Mouse (Mus musculus) erythroblast, embryonic 14.5 days (primary cell): ENCODE measurements around the gene Slfn3. TPM values are rescaled to one million over a fixed set of nuclear protein-coding genes. Genes with fewer than 3 reads are reported as not detected.

ENCODE experiments used
- H3K27me3 ChIP-seq: 2 replicates; pipeline ENCODE4 v1.6.1; 2012; ENCODE audit warnings: inconsistent platforms; ENCODE audit not compliant: control insufficient read depth
- H3K36me3 ChIP-seq: 2 replicates; pipeline ENCODE4 v1.6.1; 2012; ENCODE audit warnings: mild to moderate bottlenecking, inconsistent platforms; ENCODE audit not compliant: control insufficient read depth
- H3K4me1 ChIP-seq: 2 replicates; pipeline ENCODE4 v1.6.1; 2012; ENCODE audit warnings: inconsistent platforms; ENCODE audit not compliant: control insufficient read depth
- H3K4me3 ChIP-seq: replicated peaks from 2 replicates; pipeline ENCODE3; 2012; ENCODE audit warnings: moderate library complexity, mild to moderate bottlenecking, inconsistent platforms
- H3K9me3 ChIP-seq: 2 replicates; pipeline ENCODE4 v1.6.1; 2012; ENCODE audit warnings: low read length, inconsistent platforms, mixed read lengths; ENCODE audit not compliant: control insufficient read depth
- GATA1 ChIP-seq: IDR thresholded peaks from 2 replicates; pipeline ENCODE4 v1.6.1; 2012; ENCODE audit warnings: low read length, inconsistent platforms, mixed read lengths
- TAL1 ChIP-seq: IDR thresholded peaks from 3 replicates; pipeline ENCODE4 v1.6.1; 2012; ENCODE audit warnings: low read length, inconsistent platforms, mixed read lengths
- polyA plus RNA-seq: library from polyadenylated mRNA; stranded (reverse); fragments of >175 nt; gene quantifications from 2 replicates; pipeline ENCODE4 v1.2.3, GENCODE M21; 2012

Gene Slfn3
- polyA plus RNA-seq, 1 experiment: not detected

DNA sequence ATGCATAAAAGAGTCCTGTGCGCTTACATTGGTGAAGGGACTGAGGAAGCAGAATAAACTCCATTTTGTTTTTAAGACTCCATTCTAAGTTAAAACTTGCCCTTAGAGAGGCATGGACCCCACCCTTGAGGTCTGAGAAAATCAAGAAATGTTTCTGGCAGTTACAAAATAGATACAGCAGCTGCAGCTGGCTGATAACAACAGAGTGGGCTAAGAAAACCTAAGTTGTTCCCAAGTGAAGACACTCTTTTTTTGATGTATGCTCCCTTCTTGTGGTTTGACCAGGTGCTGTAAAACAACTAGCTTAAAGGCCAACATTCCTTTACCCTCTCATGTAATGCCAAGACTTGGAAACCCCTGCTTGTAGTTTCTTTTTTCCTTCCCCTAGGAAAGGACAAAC is 71.5 kb downstream of the Slfn3 start:
- no peaks in the 10 kb centered on the region for H3K27me3 ChIP-seq
- H3K4me3 ChIP-seq: peak overlapping the region; percentile 36
- TF ChIP-seq GATA1 (peak; percentile 48; the same call in 1 of the 2 replicates), TAL1 (peak; percentile 77)

DNA sequence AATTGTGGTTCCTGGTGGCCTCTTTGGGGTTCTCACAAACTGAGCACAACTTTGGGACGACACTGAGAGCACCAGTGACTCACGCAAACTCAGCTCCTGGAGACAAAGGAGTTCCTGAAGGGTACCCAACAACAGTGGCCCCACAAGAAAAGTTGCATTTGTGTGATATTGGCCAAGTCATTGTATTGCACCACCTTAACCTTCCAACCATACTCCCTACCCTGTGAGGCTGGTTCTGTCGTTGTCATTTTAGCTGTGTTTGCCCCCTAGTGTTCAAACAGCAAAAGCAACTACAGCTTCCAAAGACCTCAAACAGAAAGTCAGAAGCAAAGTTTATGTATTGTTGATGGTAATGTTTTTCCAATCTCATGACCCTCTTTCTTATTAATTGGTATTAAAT is 72.0 kb downstream of the Slfn3 start:
- Histone ChIP-seq H3K36me3 (peaks cover 36% of the 10 kb centered on the region), H3K9me3 (no peaks in the 10 kb centered on the region), H3K4me1 (peaks cover 38% of the 10 kb centered on the region), H3K27me3 (no peaks in the 10 kb centered on the region), H3K4me3 (peak overlapping the region; percentile 36)
- TF ChIP-seq TAL1 (no peak), GATA1 (no peak)

More for the DNA sequence above, 71.5 kb downstream of the Slfn3 start:
- Histone ChIP-seq H3K4me1 (peaks cover 36% of the 10 kb centered on the region), H3K36me3 (peaks cover 37% of the 10 kb centered on the region), H3K9me3 (no peaks in the 10 kb centered on the region)

Other genes with a start within 250 kb of the Slfn3 start
- gene Slfn5, start 240.0 kb upstream of the Slfn3 start, polyA plus RNA-seq: 0.01 TPM in 1 of 2 replicates, not detected in the other
- gene Slfn9, start 199.5 kb upstream of the Slfn3 start, polyA plus RNA-seq: 0.39 and 0.46 TPM in 2 replicates
- not detected in 2 replicates for gene Slfn8, start 170.5 kb upstream of the Slfn3 start, polyA plus RNA-seq
- not detected in 2 replicates for gene Slfn2, start 126.2 kb upstream of the Slfn3 start, polyA plus RNA-seq
- not detected in 2 replicates for gene Slfn1, start 74.5 kb upstream of the Slfn3 start, polyA plus RNA-seq
- gene Slfn4, start 16.1 kb upstream of the Slfn3 start, polyA plus RNA-seq: not detected in 2 replicates
- 1.0 and 1.1 TPM in 2 replicates for gene Slfn14, start 95.4 kb downstream of the Slfn3 start, polyA plus RNA-seq
- gene Ap2b1, start 107.7 kb downstream of the Slfn3 start, polyA plus RNA-seq: 1.3 and 1.5 TPM in 2 replicates
- 0.02 and 0.07 TPM in 2 replicates for gene Pex12, start 111.3 kb downstream of the Slfn3 start, polyA plus RNA-seq
- not detected in 2 replicates for gene Rasl10b, start 217.8 kb downstream of the Slfn3 start, polyA plus RNA-seq
- not detected in 2 replicates for gene Gas2l2, start 238.1 kb downstream of the Slfn3 start, polyA plus RNA-seq
- gene 1700020L24Rik, start 246.3 kb downstream of the Slfn3 start, polyA plus RNA-seq: not detected in 2 replicates